Mouse (Mus musculus) small intestine, adult 2 months (tissue): ENCODE measurements at regions not wholly inside any gene's neighbourhood (a gene's known extent, or its start where the extent isn't known, plus 50 kb on each side); places are given as distances from the start of the nearest gene placed in this dataset.

Experiments
- CTCF ChIP-seq: fragments of 200-500 bp; IDR thresholded peaks from 2 replicates; pipeline ENCODE4 v1.5.1; 2012; ENCODE audit warnings: low read depth, mild to moderate bottlenecking, control low read depth, inconsistent platforms, low read length, moderate library complexity, mixed read lengths; ENCODE audit not compliant: insufficient replicate concordance, insufficient read length; ENCODE audit errors: extremely low read depth
- POLR2A ChIP-seq: fragments of 200-500 bp; IDR thresholded peaks from 2 replicates; pipeline ENCODE4 v1.6.1; 2012; ENCODE audit warnings: low read depth, mild to moderate bottlenecking, control low read depth, inconsistent platforms, low read length, moderate library complexity

GRCm38 (mm10) chr5:64694606-64695005 is 108.6 kb upstream of the Klf3 start:
- no peak for TF ChIP-seq CTCF
- TF ChIP-seq POLR2A = no peak
